Mouse (Mus musculus) forebrain, embryonic 15.5 days (tissue): ENCODE results near the gene Ncbp3. TPM values are rescaled to one million over a fixed set of nuclear protein-coding genes. Genes with fewer than 3 reads are reported as not detected.
"Not testable (repeated sequence)": the region's sequence is repeated elsewhere in the genome, so short reads cannot be mapped to it uniquely, and the experiment has no call there.

ENCODE experiments used
- ATAC-seq: fragments of 200-750 bp; cut with Nextera tagmentation; replicated peaks from 2 replicates; pipeline ENCODE4 v1.8.0; 2017; ENCODE audit warnings: mild to moderate bottlenecking, moderate TSS enrichment, moderate library complexity
- H3K27ac ChIP-seq: fragments of 300-500 bp; sonication (generic); replicated peaks from 2 replicates; pipeline ENCODE4 v1.5.1; 2015; ENCODE audit warnings: mild to moderate bottlenecking, inconsistent platforms
- H3K27me3 ChIP-seq: fragments of 300-500 bp; sonication (generic); 2 replicates; pipeline ENCODE4 v1.6.1; 2015; ENCODE audit warnings: inconsistent platforms
- H3K36me3 ChIP-seq: fragments of 300-500 bp; sonication (generic); 2 replicates; pipeline ENCODE4 v1.6.1; 2015; ENCODE audit warnings: mild to moderate bottlenecking, inconsistent platforms
- H3K4me1 ChIP-seq: fragments of 300-500 bp; sonication (generic); 2 replicates; pipeline ENCODE4 v1.6.1; 2015; ENCODE audit warnings: inconsistent platforms
- H3K4me2 ChIP-seq: fragments of 300-500 bp; sonication (generic); replicated peaks from 2 replicates; pipeline ENCODE4 v1.6.1; 2015; ENCODE audit warnings: mild to moderate bottlenecking, inconsistent platforms
- H3K4me3 ChIP-seq: fragments of 300-500 bp; sonication (generic); 2 replicates; pipeline ENCODE4 v1.5.1; 2015; ENCODE audit warnings: mild to moderate bottlenecking, inconsistent platforms
- H3K9ac ChIP-seq: fragments of 300-500 bp; sonication (generic); replicated peaks from 2 replicates; pipeline ENCODE4 v1.6.1; 2015; ENCODE audit warnings: mild to moderate bottlenecking, inconsistent platforms
- H3K9me3 ChIP-seq: fragments of 300-500 bp; sonication (generic); 2 replicates; pipeline ENCODE4 v1.6.1; 2016; ENCODE audit warnings: inconsistent platforms
- WGBS: fragments of 180-500 bp; shearing (Covaris S2); methylation state at CpG from one replicate; pipeline ENCODE4 v1.1.7; 2015; ENCODE audit warnings: mixed read lengths; 5-methylcytosine and 5-hydroxymethylcytosine counted together
- polyA plus RNA-seq: library from polyadenylated mRNA; unstranded; fragments of >200 nt; fragmentation: Nextera tagmentation; extraction: Ambion mirVana; gene quantifications from 2 replicates; pipeline ENCODE4 v1.2.1, GENCODE M21; 2015

Gene Ncbp3
- polyA plus RNA-seq, 1 experiment from 2014 or later, result 11.1 TPM

- H3K36me3 ChIP-seq, result no peaks in the 10 kb centered on the region
- no peak overlapping the region for H3K27ac ChIP-seq
- H3K27me3 ChIP-seq, result no peaks in the 10 kb centered on the region
- no peaks in the 10 kb centered on the region for H3K4me1 ChIP-seq
- no peak overlapping the region for H3K4me3 ChIP-seq
- H3K4me2 ChIP-seq, result no peak overlapping the region
- no peaks in the 10 kb centered on the region for H3K9me3 ChIP-seq
- WGBS, result 81% methylated on average over 11 of the region's 11 CpGs
- no peak for ATAC-seq
- H3K9ac ChIP-seq, result no peak overlapping the region
These were observed 46.8 kb downstream of the Ncbp3 start for GRCm38 (mm10) chr11:73094231-73094995.

- ATAC-seq, result no peak
- Histone ChIP-seq H3K9me3 (no peaks in the 10 kb centered on the region), H3K4me3 (no peak overlapping the region), H3K9ac (no peak overlapping the region), H3K27me3 (no peaks in the 10 kb centered on the region), H3K27ac (no peak overlapping the region), H3K36me3 (no peaks in the 10 kb centered on the region), H3K4me1 (peaks cover 6% of the 10 kb centered on the region), H3K4me2 (no peak overlapping the region)
- 43% methylated on average over 5 of the region's 5 CpGs for WGBS
These were observed 51.3 kb downstream of the Ncbp3 start for GRCm38 (mm10) chr11:73098860-73099259.

- Histone ChIP-seq H3K27ac (no peak overlapping the region), H3K36me3 (no peaks in the 10 kb centered on the region), H3K9me3 (no peaks in the 10 kb centered on the region), H3K4me2 (no peak overlapping the region), H3K9ac (no peak overlapping the region), H3K4me3 (no peak overlapping the region), H3K4me1 (peaks cover 6% of the 10 kb centered on the region), H3K27me3 (no peaks in the 10 kb centered on the region)
- WGBS, result 42% methylated on average over 14 of the region's 14 CpGs
- no peak for ATAC-seq
These were observed 52.6 kb downstream of the Ncbp3 start for GRCm38 (mm10) chr11:73099976-73100750.

GRCm38 (mm10) chr11:73101308-73101707 lies 53.7 kb downstream of the Ncbp3 start:
- no peaks in the 10 kb centered on the region for H3K27me3 ChIP-seq
- no peaks in the 10 kb centered on the region for H3K36me3 ChIP-seq
- peaks cover 6% of the 10 kb centered on the region for H3K4me1 ChIP-seq
- H3K4me2 ChIP-seq, result no peak overlapping the region
- no peaks in the 10 kb centered on the region for H3K9me3 ChIP-seq
- H3K27ac ChIP-seq, result no peak overlapping the region
- no peak overlapping the region for H3K9ac ChIP-seq
- WGBS, result 84% methylated on average over 4 of the region's 4 CpGs
- no peak for ATAC-seq
- H3K4me3 ChIP-seq, result no peak overlapping the region

- H3K27ac ChIP-seq, result no peak overlapping the region
- H3K9ac ChIP-seq, result no peak overlapping the region
- no peak overlapping the region for H3K4me3 ChIP-seq
- no peaks in the 10 kb centered on the region for H3K9me3 ChIP-seq
- ATAC-seq, result no peak
- no peaks in the 10 kb centered on the region for H3K27me3 ChIP-seq
- H3K36me3 ChIP-seq, result no peaks in the 10 kb centered on the region
- peaks cover under 1% of the 10 kb centered on the region; the same call in 1 of the 2 replicates for H3K4me1 ChIP-seq
- H3K4me2 ChIP-seq, result no peak overlapping the region
- WGBS, result 56% methylated on average over 3 of the region's 3 CpGs
These were observed 57.7 kb downstream of the Ncbp3 start for GRCm38 (mm10) chr11:73105246-73105645.

- WGBS, result 35% methylated on average over 3 of the region's 3 CpGs
- not testable (repeated sequence) for H3K27ac ChIP-seq, H3K9ac ChIP-seq, H3K4me1 ChIP-seq, H3K9me3 ChIP-seq, ATAC-seq, H3K4me3 ChIP-seq, H3K4me2 ChIP-seq, H3K27me3 ChIP-seq, H3K36me3 ChIP-seq
These were observed 59.8 kb downstream of the Ncbp3 start for GRCm38 (mm10) chr11:73107358-73107757.

- 77% methylated on average over 5 of the region's 5 CpGs for WGBS
- Histone ChIP-seq H3K27me3 (no peaks in the 10 kb centered on the region), H3K9ac (no peak overlapping the region), H3K36me3 (no peaks in the 10 kb centered on the region), H3K9me3 (no peaks in the 10 kb centered on the region), H3K4me3 (no peak overlapping the region), H3K4me2 (no peak overlapping the region), H3K4me1 (no peaks in the 10 kb centered on the region), H3K27ac (no peak overlapping the region)
- no peak for ATAC-seq
These were observed 60.8 kb downstream of the Ncbp3 start for GRCm38 (mm10) chr11:73108195-73108897.

GRCm38 (mm10) chr11:73108898-73109625 lies 61.5 kb downstream of the Ncbp3 start:
- Histone ChIP-seq H3K4me2 (no peak overlapping the region), H3K9me3 (no peaks in the 10 kb centered on the region), H3K36me3 (no peaks in the 10 kb centered on the region), H3K27me3 (no peaks in the 10 kb centered on the region), H3K27ac (no peak overlapping the region), H3K4me3 (no peak overlapping the region), H3K4me1 (no peaks in the 10 kb centered on the region), H3K9ac (no peak overlapping the region)
- WGBS, result 85% methylated on average over 14 of the region's 14 CpGs
- no peak for ATAC-seq

- Histone ChIP-seq H3K27ac (no peak overlapping the region), H3K27me3 (no peaks in the 10 kb centered on the region), H3K4me2 (no peak overlapping the region), H3K36me3 (no peaks in the 10 kb centered on the region), H3K4me1 (no peaks in the 10 kb centered on the region), H3K9me3 (no peaks in the 10 kb centered on the region), H3K9ac (no peak overlapping the region), H3K4me3 (no peak overlapping the region)
- ATAC-seq, result no peak
- WGBS, result 89% methylated on average over 3 of the region's 3 CpGs
These were observed 62.4 kb downstream of the Ncbp3 start for GRCm38 (mm10) chr11:73109941-73110340.

GRCm38 (mm10) chr11:73111414-73111813 lies 63.8 kb downstream of the Ncbp3 start:
- no peak overlapping the region for H3K4me2 ChIP-seq
- H3K4me3 ChIP-seq, result no peak overlapping the region
- no peak for ATAC-seq
- WGBS, result 65% methylated on average over 6 of the region's 6 CpGs
- no peaks in the 10 kb centered on the region for H3K36me3 ChIP-seq
- no peaks in the 10 kb centered on the region for H3K9me3 ChIP-seq
- H3K27me3 ChIP-seq, result no peaks in the 10 kb centered on the region
- no peak overlapping the region for H3K9ac ChIP-seq
- H3K27ac ChIP-seq, result no peak overlapping the region
- no peaks in the 10 kb centered on the region for H3K4me1 ChIP-seq

GRCm38 (mm10) chr11:73126495-73126894 lies 78.9 kb downstream of the Ncbp3 start:
- H3K4me2 ChIP-seq, result no peak overlapping the region
- H3K4me1 ChIP-seq, result no peaks in the 10 kb centered on the region
- no peak overlapping the region for H3K9ac ChIP-seq
- H3K27ac ChIP-seq, result no peak overlapping the region
- H3K36me3 ChIP-seq, result no peaks in the 10 kb centered on the region
- no peaks in the 10 kb centered on the region for H3K27me3 ChIP-seq
- H3K4me3 ChIP-seq, result no peak overlapping the region
- ATAC-seq, result no peak
- H3K9me3 ChIP-seq, result no peaks in the 10 kb centered on the region
- 92% methylated on average over 6 of the region's 6 CpGs for WGBS

GRCm38 (mm10) chr11:73131020-73131419 lies 83.4 kb downstream of the Ncbp3 start:
- H3K9ac ChIP-seq, result no peak overlapping the region
- no peak overlapping the region for H3K4me2 ChIP-seq
- H3K9me3 ChIP-seq, result no peaks in the 10 kb centered on the region
- WGBS, result 81% methylated on average over 7 of the region's 7 CpGs
- ATAC-seq, result no peak
- H3K27ac ChIP-seq, result no peak overlapping the region
- no peaks in the 10 kb centered on the region for H3K36me3 ChIP-seq
- no peak overlapping the region for H3K4me3 ChIP-seq
- H3K27me3 ChIP-seq, result no peaks in the 10 kb centered on the region
- peaks cover 4% of the 10 kb centered on the region for H3K4me1 ChIP-seq
